Comparison of ENCODE assay signal across 8 mouse cellular contexts in the genomic region with DNA sequence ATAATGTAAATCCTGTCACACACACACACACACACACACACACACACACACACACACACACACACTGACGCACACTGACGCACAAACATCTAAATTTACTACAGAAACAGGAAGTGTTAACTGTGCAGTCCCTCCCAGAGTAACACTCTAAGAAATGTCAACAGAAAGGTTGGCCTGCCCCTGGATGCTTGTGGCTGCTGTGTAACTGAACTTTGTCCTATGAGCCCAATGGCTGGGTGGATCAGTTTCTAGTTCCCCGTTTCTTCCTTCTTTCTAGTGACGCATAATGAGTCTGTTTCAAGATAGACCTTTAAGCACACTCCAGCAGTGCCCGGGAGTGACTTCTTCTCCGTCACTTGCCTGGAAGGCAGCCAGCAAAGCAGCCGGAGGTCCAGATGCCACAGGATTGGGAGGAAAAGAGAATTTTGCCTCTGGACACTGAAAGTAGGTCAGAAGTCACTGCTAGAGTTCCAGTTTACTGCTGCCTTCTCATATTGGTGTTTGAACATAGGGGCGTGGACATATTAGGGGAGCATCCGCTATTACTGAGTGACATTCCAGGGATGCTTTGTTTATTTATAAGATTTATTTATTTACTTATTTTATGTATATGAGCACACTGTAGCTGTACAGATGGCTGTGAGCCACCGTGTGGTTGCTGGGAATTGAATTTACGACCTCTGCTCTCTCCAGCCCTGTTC. TPM values are rescaled to one million over a fixed set of nuclear protein-coding genes. Genes with fewer than 3 reads are reported as not detected.
DNase-seq lines count a peak whose midpoint lies in the region; ATAC-seq and TF ChIP-seq lines count a peak whose summit lies in the region.

No protein-coding gene starts in this region.

- no peaks in the 10 kb centered on the region for H3K36me3 ChIP-seq in midbrain, postnatal 0 days (ENCODE audit: insufficient read depth, low read length)
- H3K36me3 ChIP-seq in midbrain, embryonic 11.5 days (ENCODE audit: control insufficient read depth, insufficient read depth, low read length), result no peaks in the 10 kb centered on the region
- no peaks in the 10 kb centered on the region for H3K36me3 ChIP-seq in intestine, embryonic 15.5 days
- no peaks in the 10 kb centered on the region for H3K36me3 ChIP-seq in liver, embryonic 16.5 days (ENCODE audit: control insufficient read depth, insufficient read depth)

- H3K4me1 ChIP-seq in midbrain, postnatal 0 days (ENCODE audit: insufficient read depth, low read length), result no peaks in the 10 kb centered on the region
- H3K4me1 ChIP-seq in midbrain, embryonic 11.5 days (ENCODE audit: control insufficient read depth, insufficient read depth, low read length), result no peaks in the 10 kb centered on the region
- H3K4me1 ChIP-seq in intestine, embryonic 15.5 days (replicated peaks), result peaks cover 38% of the 10 kb centered on the region
- H3K4me1 ChIP-seq in liver, embryonic 16.5 days (ENCODE audit: control insufficient read depth, low read depth, low read length), result peaks cover 29% of the 10 kb centered on the region

- H3K27ac ChIP-seq in midbrain, postnatal 0 days (ENCODE audit: low read depth, low read length), result no peak overlapping the region
- H3K27ac ChIP-seq in midbrain, embryonic 11.5 days (ENCODE audit: low read depth, low read length), result no peak overlapping the region
- peak overlapping the region; percentile 79 for H3K27ac ChIP-seq in intestine, embryonic 15.5 days
- H3K27ac ChIP-seq in liver, embryonic 16.5 days (ENCODE audit: low read length), result peak overlapping the region; percentile 87

- no peaks in the 10 kb centered on the region for H3K27me3 ChIP-seq in midbrain, postnatal 0 days (ENCODE audit: insufficient read depth, low read length)
- no peaks in the 10 kb centered on the region for H3K27me3 ChIP-seq in midbrain, embryonic 11.5 days (ENCODE audit: control insufficient read depth, insufficient read depth, low read length)
- no peaks in the 10 kb centered on the region for H3K27me3 ChIP-seq in intestine, embryonic 15.5 days (replicated peaks)
- no peaks in the 10 kb centered on the region for H3K27me3 ChIP-seq in liver, embryonic 16.5 days (ENCODE audit: control insufficient read depth, insufficient read depth, low read depth, low read length)

- no peak for ATAC-seq in midbrain, postnatal 0 days (ENCODE audit: low FRiP score)
- no peak for ATAC-seq in midbrain, embryonic 11.5 days (ENCODE audit: low FRiP score)
- ATAC-seq in granulocyte monocyte progenitor cell, adult 5-6 weeks (replicated peaks; ENCODE audit: poor library complexity, severe bottlenecking), result peak; percentile 89
- peak; percentile 76 for ATAC-seq in intestine, embryonic 15.5 days
- ATAC-seq in liver, embryonic 16.5 days (ENCODE audit: low read depth), result peak; percentile 72
- ATAC-seq in megakaryocyte-erythroid progenitor cell, adult 5-6 weeks (replicated peaks; ENCODE audit: low FRiP score, low TSS enrichment, poor library complexity, severe bottlenecking), result no peak

- H3K4me3 ChIP-seq in midbrain, postnatal 0 days (ENCODE audit: low read depth, low read length), result no peak overlapping the region
- H3K4me3 ChIP-seq in midbrain, embryonic 11.5 days (ENCODE audit: low read depth, low read length), result no peak overlapping the region
- no peak overlapping the region for H3K4me3 ChIP-seq in intestine, embryonic 15.5 days (replicated peaks)
- H3K4me3 ChIP-seq in liver, embryonic 16.5 days (ENCODE audit: low read depth, low read length), result 0 out of 2 replicates have a peak overlapping the region, but pooled peaks have one; percentile 9

- H3K4me2 ChIP-seq in midbrain, postnatal 0 days (ENCODE audit: low read depth, low read length, poor library complexity, severe bottlenecking), result no peak overlapping the region
- H3K4me2 ChIP-seq in midbrain, embryonic 11.5 days, result no peak overlapping the region
- peak overlapping the region; percentile 35 for H3K4me2 ChIP-seq in intestine, embryonic 15.5 days (replicated peaks)
- peak overlapping the region; percentile 32; the same call in 1 of the 2 replicates for H3K4me2 ChIP-seq in liver, embryonic 16.5 days (ENCODE audit: low read depth, low read length)

- peak; percentile 65 for DNase-seq in midbrain, postnatal 0 days (ENCODE audit: low spot score)
- no peak for DNase-seq in midbrain, embryonic 11.5 days (ENCODE audit: low spot score, missing footprints)
- peak; percentile 49 to 72 for DNase-seq in adrenal gland, postnatal 4 days (ENCODE audit: low spot score in 2 of 2)
- peak; percentile 36 for DNase-seq in spleen, adult 12 weeks (ENCODE audit: low spot score)

- H3K9me3 ChIP-seq in midbrain, postnatal 0 days (ENCODE audit: low read length), result no peaks in the 10 kb centered on the region
- H3K9me3 ChIP-seq in midbrain, embryonic 11.5 days (ENCODE audit: control insufficient read depth, low read length), result no peaks in the 10 kb centered on the region
- no peaks in the 10 kb centered on the region for H3K9me3 ChIP-seq in intestine, embryonic 15.5 days
- no peaks in the 10 kb centered on the region for H3K9me3 ChIP-seq in liver, embryonic 16.5 days (replicated peaks; ENCODE audit: control insufficient read depth, low read length)

- 65% methylated on average over 11 of the region's 11 CpGs for WGBS in midbrain, postnatal 0 days
- WGBS in midbrain, embryonic 11.5 days, result 81% methylated on average over 11 of the region's 11 CpGs
- 21% methylated on average over 11 of the region's 11 CpGs for WGBS in intestine, embryonic 15.5 days
- WGBS in liver, embryonic 16.5 days (ENCODE audit: insufficient replicate concordance), result 43% methylated on average over 11 of the region's 11 CpGs

- TF ChIP-seq CTCF in midbrain, postnatal 0 days (IDR thresholded peaks at IDR 0.05), result no peak

- H3K9ac ChIP-seq in midbrain, postnatal 0 days (replicated peaks; ENCODE audit: low read length, poor library complexity, severe bottlenecking), result no peak overlapping the region
- H3K9ac ChIP-seq in midbrain, embryonic 11.5 days (ENCODE audit: low read length), result no peak overlapping the region
- H3K9ac ChIP-seq in intestine, embryonic 15.5 days, result no peak overlapping the region
- no peak overlapping the region for H3K9ac ChIP-seq in liver, embryonic 16.5 days (ENCODE audit: low read depth, low read length)

RNA-seq across cellular contexts. Expression of a gene that starts 25.2 kb away (rescaled TPM):
- total RNA-seq in midbrain, postnatal 0 days (2014; rRNA removed), result 2.0 and 2.9 TPM in 2 replicates
- polyA plus RNA-seq in midbrain, postnatal 0 days (2015; fragmentation: Nextera tagmentation; extraction: Ambion mirVana), result 4.3 and 4.5 TPM in 2 replicates
- 2.9 TPM in 2 replicates for polyA plus RNA-seq in midbrain, embryonic 11.5 days (2014; fragmentation: Nextera tagmentation; extraction: Ambion mirVana)
- total RNA-seq in adrenal gland, postnatal 4 days (2021), result 100 to 1,000 TPM; 133 to 137 TPM
- 26.9 and 32.2 TPM in 2 replicates for total RNA-seq in granulocyte monocyte progenitor cell, adult 5-6 weeks (2014; fragmentation: Nextera tagmentation)
- total RNA-seq in granulocyte monocyte progenitor cell, adult 5-6 weeks (2017), result 14.0 and 18.4 TPM in 2 replicates
- 27.8 and 29.0 TPM in 2 replicates for polyA plus RNA-seq in intestine, embryonic 15.5 days (2015; fragmentation: Nextera tagmentation; extraction: Ambion mirVana)
- 18.3 and 21.7 TPM in 2 replicates for polyA plus RNA-seq in liver, embryonic 16.5 days (2015; fragmentation: Nextera tagmentation; extraction: Ambion mirVana)
- 35.5 and 49.4 TPM in 2 replicates for total RNA-seq in megakaryocyte-erythroid progenitor cell, adult 5-6 weeks (2014; fragmentation: Nextera tagmentation)
- 28.0 and 30.7 TPM in 2 replicates for total RNA-seq in megakaryocyte-erythroid progenitor cell, adult 5-6 weeks (2017)

RNA-seq across cellular contexts. Expression of a gene that starts 42.3 kb away (rescaled TPM):
- 35.4 and 44.2 TPM in 2 replicates for total RNA-seq in midbrain, postnatal 0 days (2014; rRNA removed)
- 16.0 TPM in 2 replicates for polyA plus RNA-seq in midbrain, postnatal 0 days (2015; fragmentation: Nextera tagmentation; extraction: Ambion mirVana)
- polyA plus RNA-seq in midbrain, embryonic 11.5 days (2014; fragmentation: Nextera tagmentation; extraction: Ambion mirVana), result 4.1 and 4.6 TPM in 2 replicates
- 10 to 100 TPM; 11.3 to 14.2 TPM for total RNA-seq in adrenal gland, postnatal 4 days (2021)
- 4.9 and 6.8 TPM in 2 replicates for total RNA-seq in granulocyte monocyte progenitor cell, adult 5-6 weeks (2014; fragmentation: Nextera tagmentation)
- total RNA-seq in granulocyte monocyte progenitor cell, adult 5-6 weeks (2017), result 5.0 and 7.3 TPM in 2 replicates
- polyA plus RNA-seq in intestine, embryonic 15.5 days (2015; fragmentation: Nextera tagmentation; extraction: Ambion mirVana), result 3.2 TPM in 2 replicates
- 0.47 and 0.68 TPM in 2 replicates for polyA plus RNA-seq in liver, embryonic 16.5 days (2015; fragmentation: Nextera tagmentation; extraction: Ambion mirVana)
- 5.8 and 6.9 TPM in 2 replicates for total RNA-seq in megakaryocyte-erythroid progenitor cell, adult 5-6 weeks (2014; fragmentation: Nextera tagmentation)
- total RNA-seq in megakaryocyte-erythroid progenitor cell, adult 5-6 weeks (2017), result 5.4 and 6.2 TPM in 2 replicates

RNA-seq across cellular contexts. Expression of a gene that starts 49.3 kb away (rescaled TPM):
- not detected in 2 replicates for total RNA-seq in midbrain, postnatal 0 days (2014; rRNA removed)
- 0.60 TPM in 1 of 2 replicates, not detected in the other for polyA plus RNA-seq in midbrain, postnatal 0 days (2015; fragmentation: Nextera tagmentation; extraction: Ambion mirVana)
- not detected in 2 replicates for polyA plus RNA-seq in midbrain, embryonic 11.5 days (2014; fragmentation: Nextera tagmentation; extraction: Ambion mirVana)
- total RNA-seq in adrenal gland, postnatal 4 days (2021), result under 1 TPM in 1 of 2 experiments, not detected in 1; 0.62 TPM
- total RNA-seq in granulocyte monocyte progenitor cell, adult 5-6 weeks (2014; fragmentation: Nextera tagmentation), result not detected in 2 replicates
- not detected in 2 replicates for total RNA-seq in granulocyte monocyte progenitor cell, adult 5-6 weeks (2017)
- polyA plus RNA-seq in intestine, embryonic 15.5 days (2015; fragmentation: Nextera tagmentation; extraction: Ambion mirVana), result 1.1 and 1.8 TPM in 2 replicates
- polyA plus RNA-seq in liver, embryonic 16.5 days (2015; fragmentation: Nextera tagmentation; extraction: Ambion mirVana), result 0.18 and 0.32 TPM in 2 replicates
- not detected in 2 replicates for total RNA-seq in megakaryocyte-erythroid progenitor cell, adult 5-6 weeks (2014; fragmentation: Nextera tagmentation)
- total RNA-seq in megakaryocyte-erythroid progenitor cell, adult 5-6 weeks (2017), result not detected in 2 replicates

RNA-seq across cellular contexts. Expression of a gene that starts 54.3 kb away (rescaled TPM):
- 35.1 and 44.2 TPM in 2 replicates for total RNA-seq in midbrain, postnatal 0 days (2014; rRNA removed)
- polyA plus RNA-seq in midbrain, postnatal 0 days (2015; fragmentation: Nextera tagmentation; extraction: Ambion mirVana), result 26.9 and 28.8 TPM in 2 replicates
- 24.2 and 24.5 TPM in 2 replicates for polyA plus RNA-seq in midbrain, embryonic 11.5 days (2014; fragmentation: Nextera tagmentation; extraction: Ambion mirVana)
- total RNA-seq in adrenal gland, postnatal 4 days (2021), result 10 to 100 TPM; 14.0 to 14.3 TPM
- 9.1 and 16.2 TPM in 2 replicates for total RNA-seq in granulocyte monocyte progenitor cell, adult 5-6 weeks (2014; fragmentation: Nextera tagmentation)
- 8.4 and 17.7 TPM in 2 replicates for total RNA-seq in granulocyte monocyte progenitor cell, adult 5-6 weeks (2017)
- polyA plus RNA-seq in intestine, embryonic 15.5 days (2015; fragmentation: Nextera tagmentation; extraction: Ambion mirVana), result 12.4 and 13.9 TPM in 2 replicates
- 3.0 and 3.4 TPM in 2 replicates for polyA plus RNA-seq in liver, embryonic 16.5 days (2015; fragmentation: Nextera tagmentation; extraction: Ambion mirVana)
- 12.0 and 13.1 TPM in 2 replicates for total RNA-seq in megakaryocyte-erythroid progenitor cell, adult 5-6 weeks (2014; fragmentation: Nextera tagmentation)
- total RNA-seq in megakaryocyte-erythroid progenitor cell, adult 5-6 weeks (2017), result 15.8 and 17.1 TPM in 2 replicates

RNA-seq across cellular contexts. Expression of a gene that starts 57.6 kb away (rescaled TPM):
- 0.44 TPM in 1 of 2 replicates, not detected in the other for total RNA-seq in midbrain, postnatal 0 days (2014; rRNA removed)
- polyA plus RNA-seq in midbrain, postnatal 0 days (2015; fragmentation: Nextera tagmentation; extraction: Ambion mirVana), result not detected in 2 replicates
- not detected in 2 replicates for polyA plus RNA-seq in midbrain, embryonic 11.5 days (2014; fragmentation: Nextera tagmentation; extraction: Ambion mirVana)
- not detected for total RNA-seq in adrenal gland, postnatal 4 days (2021)
- total RNA-seq in granulocyte monocyte progenitor cell, adult 5-6 weeks (2014; fragmentation: Nextera tagmentation), result not detected in 2 replicates
- not detected in 2 replicates for total RNA-seq in granulocyte monocyte progenitor cell, adult 5-6 weeks (2017)
- polyA plus RNA-seq in intestine, embryonic 15.5 days (2015; fragmentation: Nextera tagmentation; extraction: Ambion mirVana), result not detected in 2 replicates
- polyA plus RNA-seq in liver, embryonic 16.5 days (2015; fragmentation: Nextera tagmentation; extraction: Ambion mirVana), result not detected in 2 replicates
- total RNA-seq in megakaryocyte-erythroid progenitor cell, adult 5-6 weeks (2014; fragmentation: Nextera tagmentation), result not detected in 2 replicates
- not detected in 2 replicates for total RNA-seq in megakaryocyte-erythroid progenitor cell, adult 5-6 weeks (2017)

Comparison
In these comparisons a context has a peak if more than half of its experiments do, and no peak if none do; other contexts are left out.
1. ATAC-seq: peak in granulocyte monocyte progenitor cell, adult 5-6 weeks (single experiment), intestine, embryonic 15.5 days (single experiment) and liver, embryonic 16.5 days (single experiment); none in midbrain, postnatal 0 days (single experiment), midbrain, embryonic 11.5 days (single experiment) and megakaryocyte-erythroid progenitor cell, adult 5-6 weeks (single experiment).
2. H3K27ac ChIP-seq: peak in intestine, embryonic 15.5 days (single experiment) and liver, embryonic 16.5 days (single experiment); none in midbrain, postnatal 0 days (single experiment) and midbrain, embryonic 11.5 days (single experiment).
3. H3K4me2 ChIP-seq: peak in intestine, embryonic 15.5 days (single experiment) and liver, embryonic 16.5 days (single experiment); none in midbrain, postnatal 0 days (single experiment) and midbrain, embryonic 11.5 days (single experiment).